Mouse (Mus musculus): ENCODE measurements around the gene Lhx5.

DNA sequence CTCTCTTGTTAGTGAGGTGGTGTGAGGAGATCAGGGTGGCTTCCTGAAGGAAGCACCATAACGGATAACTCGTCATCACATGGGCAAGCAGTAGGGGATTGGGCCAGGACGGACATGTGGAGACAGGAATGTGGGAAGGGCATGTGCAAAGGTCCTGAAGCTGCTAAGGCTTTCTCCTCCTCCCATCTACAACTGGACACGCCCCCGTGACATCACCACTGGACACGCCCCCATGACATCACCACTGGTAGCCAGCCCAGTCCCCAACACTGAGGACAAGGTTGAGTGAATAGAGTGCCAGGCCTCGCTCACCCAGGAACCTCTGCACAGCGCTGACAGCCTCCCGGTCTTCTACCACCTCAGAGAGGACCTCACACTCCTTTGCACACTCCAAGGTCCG is 27.6 kb downstream of the Lhx5 start:
- no peak for TF ChIP-seq CTCF (IDR thresholded peaks at IDR 0.05; ENCODE audit: low read depth, low read length)
- TF ChIP-seq GATA1 (IDR thresholded peaks at IDR 0.05; ENCODE audit: borderline replicate concordance, low read length) = no peak
- no peak for TF ChIP-seq POLR2AphosphoS5 (IDR thresholded peaks at IDR 0.05; ENCODE audit: insufficient replicate concordance, low read depth, low read length)
- TF ChIP-seq TAL1 (conservative IDR thresholded peaks at IDR 0.05; ENCODE audit: low read depth, low read length) = no peak
- TF ChIP-seq GATA2 (IDR thresholded peaks at IDR 0.05; ENCODE audit: borderline replicate concordance, low read depth, low read length) = no peak
